Mouse (Mus musculus): Measurements from ENCODE around the gene Pdcd11. TPM values are rescaled to one million over a fixed set of nuclear protein-coding genes. Genes with fewer than 3 reads are reported as not detected.

Pdcd11 gene
- polyA plus RNA-seq, 1 experiment from 2014 or later, result 14.6 TPM

GRCm38 (mm10) chr19:47179272-47179809, 88.8 kb downstream of the Pdcd11 start:
- peak overlapping the region; percentile 75 for H3K27ac ChIP-seq (replicated peaks)
- H3K27me3 ChIP-seq (replicated peaks; ENCODE audit: low read depth, poor library complexity, severe bottlenecking), result peaks cover 68% of the 10 kb centered on the region
- H3K4me1 ChIP-seq, result peaks cover 26% of the 10 kb centered on the region
- H3K9me3 ChIP-seq, result peaks cover 10% of the 10 kb centered on the region
- no peaks in the 10 kb centered on the region for H3K36me3 ChIP-seq (replicated peaks)
- H3K4me3 ChIP-seq, result peak overlapping the region; percentile 80
- WGBS, result 1% methylated on average over 42 of the region's 42 CpGs
- peak; percentile 49 for DNase-seq (ENCODE audit: low spot score)

- no peak for DNase-seq (ENCODE audit: low spot score)
- Histone ChIP-seq H3K4me1 (peaks cover 27% of the 10 kb centered on the region), H3K27me3 (replicated peaks; ENCODE audit: low read depth, poor library complexity, severe bottlenecking) (peaks cover 67% of the 10 kb centered on the region), H3K27ac (replicated peaks) (no peak overlapping the region), H3K36me3 (replicated peaks) (no peaks in the 10 kb centered on the region), H3K4me3 (peak overlapping the region; percentile 80; the same call in 1 of the 2 replicates), H3K9me3 (peaks cover 10% of the 10 kb centered on the region)
- WGBS, result 13% methylated on average over 8 of the region's 8 CpGs
These were observed 89.4 kb downstream of the Pdcd11 start for GRCm38 (mm10) chr19:47180011-47180410.

Other genes starting within 250 kb of the Pdcd11 start
- 24.3 and 28.3 TPM in 2 replicates for gene Ina, start 76.1 kb upstream of the Pdcd11 start, polyA plus RNA-seq (2016; fragmentation: Nextera tagmentation; extraction: Ambion mirVana)
- 73.7 and 74.1 TPM in 2 replicates for gene Nt5c2, start 75.6 kb upstream of the Pdcd11 start, polyA plus RNA-seq (2016; fragmentation: Nextera tagmentation; extraction: Ambion mirVana)
- 36.1 and 36.5 TPM in 2 replicates for gene Pcgf6, start 39.9 kb upstream of the Pdcd11 start, polyA plus RNA-seq (2016; fragmentation: Nextera tagmentation; extraction: Ambion mirVana)
- 7.2 and 7.5 TPM in 2 replicates for gene Taf5, start 23.0 kb upstream of the Pdcd11 start, polyA plus RNA-seq (2016; fragmentation: Nextera tagmentation; extraction: Ambion mirVana)
- 1,163 and 1,191 TPM in 2 replicates for gene Usmg5, start 121 bp upstream of the Pdcd11 start, polyA plus RNA-seq (2016; fragmentation: Nextera tagmentation; extraction: Ambion mirVana)
- 2.8 TPM in 2 replicates for gene Calhm2, start 47.5 kb downstream of the Pdcd11 start, polyA plus RNA-seq (2016; fragmentation: Nextera tagmentation; extraction: Ambion mirVana)
- gene Calhm1, start 53.5 kb downstream of the Pdcd11 start, polyA plus RNA-seq (2016; fragmentation: Nextera tagmentation; extraction: Ambion mirVana), result not detected in 2 replicates
- gene Calhm3, start 67.0 kb downstream of the Pdcd11 start, polyA plus RNA-seq (2016; fragmentation: Nextera tagmentation; extraction: Ambion mirVana), result not detected in 2 replicates
- gene Neurl1a, start 88.1 kb downstream of the Pdcd11 start, polyA plus RNA-seq (2016; fragmentation: Nextera tagmentation; extraction: Ambion mirVana), result 6.4 TPM in 2 replicates

Measured in embryonic facial prominence, embryonic 10.5 days (tissue).